Mouse (Mus musculus) midbrain, embryonic 14.5 days (tissue): Measurements from ENCODE around the gene Olfr70. TPM values are rescaled to one million over a fixed set of nuclear protein-coding genes. Genes with fewer than 3 reads are reported as not detected.
A peak's percentile ranks its signal among the peaks of the same experiment; 100 is the strongest.

Source experiments
- ATAC-seq: fragments of 200-750 bp; cut with Nextera tagmentation; 2 replicates; pipeline ENCODE4 v1.8.0; 2017; ENCODE audit warnings: moderate number of reproducible peaks, moderate library complexity; ENCODE audit not compliant: low FRiP score, low TSS enrichment
- DNase-seq: peaks from one replicate; pipeline ENCODE4 v3.0.0-alpha.2; 2015
- H3K27ac ChIP-seq: fragments of 300-500 bp; sonication (generic); replicated peaks from 2 replicates; pipeline ENCODE4 v1.5.1; 2014; ENCODE audit warnings: mild to moderate bottlenecking, low read depth, low read length, moderate library complexity
- H3K27me3 ChIP-seq: fragments of 300-500 bp; sonication (generic); 2 replicates; pipeline ENCODE4 v1.6.1; 2014; ENCODE audit warnings: low read length, control low read depth, mixed read lengths; ENCODE audit not compliant: control insufficient read depth, insufficient read depth
- H3K36me3 ChIP-seq: fragments of 300-500 bp; sonication (generic); 2 replicates; pipeline ENCODE4 v1.6.1; 2014; ENCODE audit warnings: low read length, control low read depth; ENCODE audit not compliant: control insufficient read depth, insufficient read depth
- H3K4me1 ChIP-seq: fragments of 300-500 bp; sonication (generic); 2 replicates; pipeline ENCODE4 v1.6.1; 2014; ENCODE audit warnings: mild to moderate bottlenecking, antibody characterized with exemption, low read length, control low read depth; ENCODE audit not compliant: control insufficient read depth, insufficient read depth
- H3K4me2 ChIP-seq: fragments of 300-500 bp; sonication (generic); 2 replicates; pipeline ENCODE4 v1.6.1; 2014; ENCODE audit warnings: mild to moderate bottlenecking, low read length, moderate library complexity
- H3K4me3 ChIP-seq: fragments of 300-500 bp; sonication (generic); replicated peaks from 2 replicates; pipeline ENCODE4 v1.5.1; 2014; ENCODE audit warnings: low read depth, low read length
- H3K9ac ChIP-seq: fragments of 300-500 bp; sonication (generic); replicated peaks from 2 replicates; pipeline ENCODE4 v1.6.1; 2014; ENCODE audit warnings: mild to moderate bottlenecking, low read length, moderate library complexity
- H3K9me3 ChIP-seq: fragments of 300-500 bp; sonication (generic); 2 replicates; pipeline ENCODE4 v1.6.1; 2016; ENCODE audit warnings: low read length, control low read depth, mixed read lengths; ENCODE audit not compliant: control insufficient read depth
- WGBS: fragments of 180-500 bp; shearing (Covaris S2); extraction: QIAGEN DNeasy Blood & Tissue Kit; methylation state at CpG from one replicate; pipeline ENCODE4 v1.1.7; 2014; 5-methylcytosine and 5-hydroxymethylcytosine counted together
- polyA plus RNA-seq: library from polyadenylated mRNA; unstranded; fragments of >200 nt; fragmentation: Nextera tagmentation; extraction: Ambion mirVana; gene quantifications from 2 replicates; pipeline ENCODE4 v1.2.1, GENCODE M21; 2014

Olfr70 gene
- polyA plus RNA-seq, 1 experiment from 2014 or later = not detected

DNA sequence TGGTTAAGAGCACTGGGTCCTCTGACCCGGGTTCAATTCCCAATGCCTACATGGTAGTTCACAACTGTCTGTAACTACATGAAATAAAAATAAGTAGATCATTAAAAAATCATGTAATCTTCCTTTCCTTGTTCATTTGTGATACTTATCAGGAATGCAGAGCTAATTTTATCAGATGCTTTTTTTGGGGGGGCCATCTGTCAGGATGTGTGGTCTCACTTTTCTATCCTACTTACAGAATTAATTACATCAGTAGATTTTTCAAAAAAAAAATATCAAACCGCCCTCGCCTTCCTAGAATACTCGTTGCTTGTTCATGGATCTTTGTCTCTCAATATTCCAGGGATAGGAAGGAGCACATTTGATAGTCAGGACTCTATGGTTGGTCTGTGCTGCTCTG lies 21.6 kb upstream of the Olfr70 start:
- H3K27me3 ChIP-seq = no peaks in the 10 kb centered on the region
- 90% methylated on average over 4 of the region's 4 CpGs for WGBS
- no peak overlapping the region for H3K4me3 ChIP-seq
- H3K4me1 ChIP-seq = no peaks in the 10 kb centered on the region
- ATAC-seq = no peak
- no peaks in the 10 kb centered on the region for H3K36me3 ChIP-seq
- no peak overlapping the region for H3K9ac ChIP-seq
- H3K9me3 ChIP-seq = no peaks in the 10 kb centered on the region
- no peak for DNase-seq
- H3K4me2 ChIP-seq = no peak overlapping the region
- no peak overlapping the region for H3K27ac ChIP-seq

DNA sequence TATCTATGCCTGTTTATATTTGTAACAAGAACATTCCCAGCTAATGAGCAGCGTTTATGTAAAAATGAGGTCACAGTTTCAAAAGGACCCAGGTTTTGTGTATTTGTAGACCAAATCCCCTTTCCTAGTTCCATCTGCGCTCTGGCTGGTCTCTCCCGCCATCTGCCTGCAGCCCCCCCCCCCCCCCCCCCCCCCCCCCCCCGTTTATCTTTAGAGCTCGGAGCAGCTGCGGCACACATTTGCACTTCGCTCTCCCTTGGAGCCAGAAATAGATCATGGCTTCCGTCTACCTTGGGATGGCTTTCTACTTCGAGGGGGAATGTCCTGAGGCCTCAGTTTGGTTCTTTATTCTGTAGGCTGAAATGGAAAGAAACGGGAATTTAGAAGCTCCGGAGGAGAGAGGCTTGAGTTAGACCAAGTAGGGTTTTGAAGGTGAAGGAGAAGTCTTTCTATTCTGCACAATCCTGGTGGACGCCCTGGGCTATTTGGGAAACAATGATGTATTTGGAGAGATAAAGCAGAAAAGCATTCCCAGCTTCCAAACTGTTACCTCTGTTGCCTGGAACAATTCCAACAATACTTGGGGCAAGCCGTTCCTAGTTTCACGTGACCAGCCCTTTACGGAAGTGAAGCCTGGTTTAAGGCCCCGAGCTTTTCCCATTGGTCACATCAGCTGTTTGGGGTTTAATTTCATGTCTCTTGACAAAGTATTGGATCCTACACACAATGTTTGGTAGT lies 20.1 kb upstream of the Olfr70 start:
- no peaks in the 10 kb centered on the region for H3K9me3 ChIP-seq
- 65% methylated on average over 12 of the region's 16 CpGs for WGBS
- H3K9ac ChIP-seq = no peak overlapping the region
- H3K4me3 ChIP-seq = no peak overlapping the region
- H3K4me1 ChIP-seq = no peaks in the 10 kb centered on the region
- H3K4me2 ChIP-seq = no peak overlapping the region
- ATAC-seq (no peak), DNase-seq (peak; percentile 31)
- no peak overlapping the region for H3K27ac ChIP-seq
- H3K27me3 ChIP-seq = no peaks in the 10 kb centered on the region
- H3K36me3 ChIP-seq = no peaks in the 10 kb centered on the region

DNA sequence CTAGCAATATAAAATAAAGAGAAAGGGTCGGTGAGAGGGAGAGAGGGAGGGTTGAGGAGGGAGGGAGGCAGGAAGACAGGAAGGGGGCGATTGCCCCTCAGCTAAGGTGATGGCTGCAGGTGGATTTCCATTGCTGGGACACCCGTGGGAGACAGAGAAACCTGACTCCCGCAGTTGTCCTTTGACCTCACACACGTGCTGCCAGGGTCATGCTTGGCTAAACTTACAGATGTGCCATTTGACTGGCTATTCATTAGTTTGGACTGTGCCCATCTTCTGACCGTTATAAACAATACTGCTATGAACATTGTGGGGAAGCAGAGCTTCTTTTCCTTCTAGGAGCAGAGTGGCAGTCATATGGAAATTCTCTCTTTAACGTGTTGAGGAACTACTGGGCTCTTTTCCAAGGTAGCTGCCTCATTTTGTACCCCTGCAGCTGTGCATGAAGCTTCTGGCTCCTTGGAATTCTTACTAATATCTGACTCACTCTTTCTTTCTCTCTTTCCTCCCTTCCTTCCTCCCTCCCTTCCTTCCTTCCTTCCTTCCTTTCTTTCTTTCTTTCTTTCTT lies 13.1 kb upstream of the Olfr70 start:
- 40% methylated on average over 7 of the region's 7 CpGs for WGBS
- no peak for DNase-seq

DNA sequence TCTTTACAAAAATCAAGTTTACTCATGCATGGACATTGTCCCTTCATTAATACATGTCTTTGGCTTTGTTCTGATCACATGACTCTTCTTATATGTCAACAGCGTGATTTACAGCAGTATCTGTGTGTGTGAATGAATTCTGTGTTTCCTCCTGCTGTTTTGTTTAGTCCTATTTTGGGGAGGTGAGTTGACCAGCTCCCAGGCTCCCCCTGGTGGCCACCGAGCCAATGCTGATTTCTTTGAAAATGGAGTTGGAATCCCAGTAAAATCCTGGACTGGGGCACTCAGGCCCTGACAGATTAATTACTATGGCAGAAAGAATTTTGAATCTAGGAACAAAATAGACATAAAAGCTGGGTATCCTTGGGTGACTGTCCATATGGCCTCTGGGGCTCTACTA lies 11.2 kb upstream of the Olfr70 start:
- peak; percentile 84 for DNase-seq
- no peak overlapping the region for H3K4me3 ChIP-seq
- no peaks in the 10 kb centered on the region for H3K36me3 ChIP-seq
- no peak for ATAC-seq
- H3K27me3 ChIP-seq = no peaks in the 10 kb centered on the region
- no peaks in the 10 kb centered on the region for H3K4me1 ChIP-seq
- WGBS = 4% methylated on average over 2 of the region's 2 CpGs
- no peaks in the 10 kb centered on the region for H3K9me3 ChIP-seq
- no peak overlapping the region for H3K27ac ChIP-seq
- no peak overlapping the region for H3K9ac ChIP-seq
- H3K4me2 ChIP-seq = no peak overlapping the region

More for the DNA sequence above, 13.1 kb upstream of the Olfr70 start:
- no peaks in the 10 kb centered on the region for H3K9me3 ChIP-seq
- H3K27me3 ChIP-seq = no peaks in the 10 kb centered on the region
- no peak overlapping the region for H3K4me3 ChIP-seq
- H3K4me1 ChIP-seq = no peaks in the 10 kb centered on the region
- no peaks in the 10 kb centered on the region for H3K36me3 ChIP-seq
- no peak for ATAC-seq
- H3K9ac ChIP-seq = no peak overlapping the region
- H3K27ac ChIP-seq = no peak overlapping the region
- H3K4me2 ChIP-seq = no peak overlapping the region

DNA sequence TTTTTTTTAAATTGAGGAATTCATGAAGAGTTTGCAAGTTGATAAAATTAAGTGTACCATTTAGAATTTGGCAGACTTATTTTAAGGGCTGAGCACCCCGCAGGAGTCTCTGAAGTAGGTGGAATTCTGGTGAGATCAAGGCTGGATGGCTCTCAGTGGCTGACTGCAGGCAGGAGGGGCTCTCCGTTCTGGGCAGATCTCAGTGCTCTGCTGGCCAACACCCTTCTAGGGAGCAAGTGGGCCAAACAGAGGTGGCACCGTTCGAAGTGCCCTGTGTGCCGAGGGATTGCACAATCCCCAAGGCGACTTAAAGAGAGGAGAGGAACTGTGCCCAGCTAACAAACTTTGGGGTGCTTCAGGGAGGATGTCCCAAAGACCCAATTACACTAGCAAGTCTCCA lies 9.3 kb upstream of the Olfr70 start, which contains the start of gene Olfr71:
TSS of gene Olfr71 (minus strand) at position 387 of the 400 bp plus-strand sequence.
- WGBS = 77% methylated on average over 6 of the region's 6 CpGs
- DNase-seq (no peak), ATAC-seq (no peak)
- Histone ChIP-seq H3K4me2 (no peak within 1 kb of the TSS), H3K9me3 (no peaks in the 10 kb centered on the region), H3K27me3 (no peaks in the 10 kb centered on the region), H3K4me1 (no peaks in the 10 kb centered on the region), H3K36me3 (no peaks in the 10 kb centered on the region), H3K27ac (no peak within 1 kb of the TSS), H3K4me3 (no peak within 1 kb of the TSS), H3K9ac (no peak within 1 kb of the TSS)

DNA sequence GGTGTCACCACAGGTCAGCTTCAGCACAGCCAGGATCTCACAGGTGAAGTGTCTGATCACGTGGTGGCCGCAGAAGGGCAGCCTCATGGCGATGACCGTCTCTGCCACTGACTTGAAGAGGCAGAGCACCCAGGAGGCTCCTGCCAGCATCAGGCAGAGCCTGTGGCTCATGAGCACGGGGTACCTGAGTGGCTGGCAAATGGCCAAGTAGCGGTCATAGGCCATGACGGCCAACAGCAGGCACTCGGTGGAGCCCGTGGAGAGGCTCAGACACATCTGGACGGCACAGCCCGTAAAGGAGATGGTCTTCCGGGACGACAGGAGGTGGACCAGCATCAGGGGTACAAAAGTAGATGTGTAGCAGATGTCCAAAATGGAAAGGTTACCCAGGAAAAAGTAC lies 5.4 kb upstream of the Olfr70 start:
- DNase-seq = no peak
- Histone ChIP-seq H3K36me3 (no peaks in the 10 kb centered on the region), H3K4me1 (no peaks in the 10 kb centered on the region), H3K27me3 (no peaks in the 10 kb centered on the region), H3K27ac (no peak overlapping the region), H3K4me3 (no peak overlapping the region), H3K9me3 (no peaks in the 10 kb centered on the region), H3K4me2 (no peak overlapping the region), H3K9ac (no peak overlapping the region)
- WGBS = 90% methylated on average over 13 of the region's 13 CpGs
- ATAC-seq = no peak

DNA sequence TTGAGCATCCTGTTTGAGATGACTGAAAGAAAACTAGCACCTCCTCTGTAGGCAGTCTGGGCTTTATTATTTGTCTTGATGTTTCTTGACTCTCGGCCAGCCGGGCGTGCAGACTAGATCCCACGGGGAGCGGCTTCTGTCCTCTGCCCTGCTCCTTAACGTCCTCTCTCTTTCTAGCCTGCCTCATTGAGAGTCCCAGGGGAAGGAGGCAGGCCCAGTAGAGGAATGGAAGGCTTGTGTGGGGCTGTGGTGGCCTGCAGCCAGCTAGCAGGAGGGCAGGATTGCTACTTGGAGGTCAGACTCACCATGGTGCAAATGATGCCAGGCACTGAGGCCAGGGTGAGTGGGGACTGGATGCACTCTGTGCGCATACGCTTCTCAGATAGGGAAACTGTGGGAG lies 3.2 kb upstream of the Olfr70 start:
- Histone ChIP-seq H3K9ac (no peak overlapping the region), H3K4me3 (no peak overlapping the region), H3K36me3 (no peaks in the 10 kb centered on the region), H3K27ac (no peak overlapping the region), H3K9me3 (no peaks in the 10 kb centered on the region), H3K4me1 (no peaks in the 10 kb centered on the region), H3K4me2 (no peak overlapping the region), H3K27me3 (no peaks in the 10 kb centered on the region)
- no peak for ATAC-seq
- no peak for DNase-seq
- 63% methylated on average over 8 of the region's 8 CpGs for WGBS

DNA sequence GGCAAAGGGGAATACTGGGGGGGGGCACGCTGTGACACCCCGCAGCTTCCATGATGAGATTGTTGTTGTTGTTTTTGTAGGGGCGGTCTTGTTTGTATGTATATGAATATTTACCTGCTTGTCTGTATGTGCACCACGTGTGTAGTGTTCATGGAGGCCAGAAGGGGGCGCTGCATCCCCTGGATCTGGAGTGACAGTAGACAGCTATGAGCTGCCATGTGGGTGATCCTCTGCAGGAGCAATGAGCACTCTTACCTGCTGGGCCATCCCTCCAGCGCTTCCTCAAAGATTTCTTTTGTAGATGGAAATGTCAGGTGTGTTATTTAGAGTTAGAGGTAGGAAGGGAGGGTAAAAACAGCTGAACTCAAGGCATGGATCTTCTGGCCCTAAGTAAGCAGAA lies 2.8 kb upstream of the Olfr70 start:
- no peak for ATAC-seq
- Histone ChIP-seq H3K36me3 (no peaks in the 10 kb centered on the region), H3K27me3 (no peaks in the 10 kb centered on the region), H3K9ac (no peak overlapping the region), H3K27ac (no peak overlapping the region), H3K4me3 (no peak overlapping the region), H3K9me3 (no peaks in the 10 kb centered on the region), H3K4me1 (no peaks in the 10 kb centered on the region), H3K4me2 (no peak overlapping the region)
- WGBS = 80% methylated on average over 6 of the region's 6 CpGs
- DNase-seq = no peak

DNA sequence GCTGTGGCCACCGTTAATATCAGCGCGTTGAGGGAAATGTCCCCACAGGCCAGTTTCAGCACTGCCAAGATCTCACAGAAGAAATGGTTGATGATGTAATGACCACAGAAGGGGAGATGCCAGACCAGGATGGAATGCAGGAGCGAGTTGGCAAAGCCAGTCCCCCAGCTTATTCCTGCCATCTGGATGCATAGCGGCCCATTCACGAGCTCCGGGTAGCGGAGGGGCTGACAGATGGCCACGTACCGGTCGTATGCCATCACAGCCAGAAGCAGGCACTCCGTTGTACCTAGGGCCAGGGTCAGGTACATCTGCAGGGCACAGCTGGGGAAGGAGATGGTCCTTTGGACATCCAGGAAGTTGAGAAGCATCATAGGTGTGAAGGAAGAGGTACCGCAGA lies 4.0 kb downstream of the Olfr70 start:
- ATAC-seq (no peak), DNase-seq (no peak)
- Histone ChIP-seq H3K4me3 (no peak overlapping the region), H3K36me3 (peaks cover 2% of the 10 kb centered on the region; the same call in 1 of the 2 replicates), H3K9ac (no peak overlapping the region), H3K27me3 (no peaks in the 10 kb centered on the region), H3K27ac (no peak overlapping the region), H3K4me1 (no peaks in the 10 kb centered on the region), H3K4me2 (no peak overlapping the region), H3K9me3 (no peaks in the 10 kb centered on the region)
- WGBS = 89% methylated on average over 13 of the region's 13 CpGs
